Mouse (Mus musculus): Measurements from ENCODE around the gene Defb26.

Defb26 gene

DNA sequence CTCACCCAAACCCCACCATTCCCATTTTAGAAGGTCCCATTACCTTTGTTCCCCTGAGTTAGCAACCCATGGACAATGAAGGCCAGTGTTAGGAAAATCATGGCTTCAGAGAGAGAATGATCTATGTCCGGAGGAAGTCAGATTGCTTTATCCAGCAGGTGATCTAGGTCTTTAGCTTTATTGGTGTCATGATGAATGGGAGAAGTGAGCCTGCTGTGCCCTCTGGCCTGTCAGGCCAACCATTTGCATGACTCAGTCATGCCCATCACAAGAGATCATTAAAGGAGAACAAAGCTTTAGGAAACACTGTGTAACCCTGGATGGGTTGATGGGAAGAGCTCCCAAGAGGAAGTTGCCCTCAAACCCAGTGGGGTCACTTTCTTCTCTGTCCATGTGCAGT lies at the start of gene Defb26:
Gene Defb26, minus strand, starts transcription at position 101 of the 400 bp plus-strand sequence.
- no peak for DNase-seq

GRCm38 (mm10) chr2:152556655-152557054 lies 45.2 kb upstream of the Defb26 start:
- no peak for DNase-seq

DNA sequence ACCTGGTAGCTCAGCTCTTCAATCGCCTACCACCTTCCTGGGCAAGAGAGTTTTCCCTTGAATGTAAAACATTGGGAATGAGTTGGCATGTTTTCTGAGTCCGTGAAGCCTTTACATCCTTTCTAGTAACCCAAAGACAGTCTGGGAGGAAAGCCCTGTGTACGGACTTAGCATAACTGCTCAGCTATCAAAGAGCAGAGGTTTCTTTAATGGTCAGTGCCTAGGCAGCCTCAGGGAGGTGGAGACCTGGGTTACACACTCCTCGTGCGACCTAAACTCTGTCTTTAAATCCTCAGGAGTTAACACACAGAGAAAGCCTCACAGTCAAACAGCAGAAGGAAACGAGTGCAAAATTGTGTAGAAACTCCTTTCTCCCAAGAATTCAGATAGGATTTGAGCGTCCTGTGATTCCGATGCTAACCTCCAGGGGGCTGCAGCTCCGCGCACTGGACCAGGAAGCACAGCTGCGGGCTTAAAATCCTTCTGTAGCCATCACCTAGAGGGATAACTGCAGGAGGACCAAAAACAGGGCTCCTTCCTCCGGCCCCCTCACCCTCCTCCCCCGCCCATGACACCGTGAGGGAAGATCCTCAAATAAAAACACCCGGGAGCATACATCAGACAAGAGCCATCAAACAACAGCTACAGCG lies 42.4 kb upstream of the Defb26 start:
- DNase-seq = no peak

DNA sequence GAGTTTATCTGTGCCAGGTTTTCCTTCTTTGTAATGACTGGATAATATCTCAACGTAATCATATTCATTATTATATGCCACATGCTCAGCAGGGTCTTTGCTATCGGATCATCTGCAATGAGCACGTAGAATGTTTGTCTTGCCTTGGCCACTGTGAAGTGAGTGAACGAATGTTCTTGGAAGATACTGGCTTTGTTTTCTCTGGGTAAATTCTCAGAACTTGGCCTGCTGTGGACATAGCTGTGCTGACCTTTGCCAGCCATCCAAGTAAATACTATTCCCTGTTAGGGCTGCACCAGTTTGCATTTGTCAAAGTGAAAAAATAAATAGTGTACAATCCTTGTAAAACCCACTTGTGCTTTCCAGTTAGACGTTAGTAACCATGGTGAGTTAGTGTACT lies 36.6 kb upstream of the Defb26 start:
- DNase-seq = no peak

DNA sequence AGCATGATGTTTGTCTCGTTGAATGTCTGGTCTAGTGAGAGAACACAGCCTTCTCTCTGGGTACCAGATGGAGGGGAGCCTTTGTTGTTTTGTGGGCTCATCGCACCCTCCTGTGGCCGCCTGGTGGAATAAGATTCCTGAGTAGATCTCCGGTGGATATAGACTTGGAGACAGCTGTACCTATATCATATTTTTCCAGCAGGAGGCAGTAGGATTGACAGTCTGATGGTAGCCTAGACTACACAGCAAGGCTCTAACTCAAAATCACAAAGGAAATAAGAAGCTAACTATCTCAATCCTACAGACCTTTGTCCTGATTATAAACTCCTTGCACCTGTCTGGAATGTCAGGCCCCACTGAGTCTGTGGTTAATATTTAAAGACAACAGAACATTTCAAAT lies 33.2 kb upstream of the Defb26 start:
- DNase-seq = no peak

DNA sequence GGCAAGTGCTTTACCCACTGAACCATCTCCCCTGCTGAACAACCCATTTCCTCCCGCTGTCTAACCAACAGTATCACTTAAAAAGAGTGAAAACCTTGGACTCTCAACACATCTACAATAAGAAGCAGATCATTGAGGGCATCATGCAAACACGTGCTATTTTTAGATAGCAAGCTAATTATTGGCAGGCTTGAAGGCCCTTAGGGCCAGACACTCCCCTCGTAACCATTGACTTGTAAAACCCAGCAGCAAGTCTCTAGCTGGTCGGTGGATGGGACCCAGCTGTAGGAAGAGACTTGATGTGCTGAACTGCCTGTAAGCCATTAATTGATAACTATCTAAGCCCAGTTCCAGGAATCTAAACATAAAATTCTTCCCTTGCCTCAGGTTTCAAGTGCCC lies 32.0 kb upstream of the Defb26 start:
- no peak for DNase-seq

- no peak for DNase-seq
Measured at GRCm38 (mm10) chr2:152542897-152543296, 31.4 kb upstream of the Defb26 start.

DNA sequence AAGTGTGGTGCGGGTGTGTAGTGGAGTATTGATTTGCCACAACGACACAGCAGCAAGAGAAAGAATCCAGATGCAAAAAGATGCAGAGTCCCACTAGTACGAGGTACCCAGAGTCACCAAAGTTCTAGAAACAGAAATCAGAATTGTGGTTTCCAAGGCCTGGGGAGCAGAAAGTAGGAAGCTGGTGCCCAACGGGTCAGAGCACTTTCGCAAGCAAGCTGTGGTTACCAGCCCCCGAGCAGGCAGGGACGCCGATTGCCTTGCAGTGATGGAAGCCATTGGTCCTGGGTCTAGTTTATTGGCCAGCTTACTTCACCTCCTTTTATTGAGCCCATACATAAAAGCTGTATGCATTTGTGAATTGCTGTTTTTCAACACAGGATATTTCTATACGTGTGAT lies 30.5 kb upstream of the Defb26 start:
- no peak for DNase-seq

DNA sequence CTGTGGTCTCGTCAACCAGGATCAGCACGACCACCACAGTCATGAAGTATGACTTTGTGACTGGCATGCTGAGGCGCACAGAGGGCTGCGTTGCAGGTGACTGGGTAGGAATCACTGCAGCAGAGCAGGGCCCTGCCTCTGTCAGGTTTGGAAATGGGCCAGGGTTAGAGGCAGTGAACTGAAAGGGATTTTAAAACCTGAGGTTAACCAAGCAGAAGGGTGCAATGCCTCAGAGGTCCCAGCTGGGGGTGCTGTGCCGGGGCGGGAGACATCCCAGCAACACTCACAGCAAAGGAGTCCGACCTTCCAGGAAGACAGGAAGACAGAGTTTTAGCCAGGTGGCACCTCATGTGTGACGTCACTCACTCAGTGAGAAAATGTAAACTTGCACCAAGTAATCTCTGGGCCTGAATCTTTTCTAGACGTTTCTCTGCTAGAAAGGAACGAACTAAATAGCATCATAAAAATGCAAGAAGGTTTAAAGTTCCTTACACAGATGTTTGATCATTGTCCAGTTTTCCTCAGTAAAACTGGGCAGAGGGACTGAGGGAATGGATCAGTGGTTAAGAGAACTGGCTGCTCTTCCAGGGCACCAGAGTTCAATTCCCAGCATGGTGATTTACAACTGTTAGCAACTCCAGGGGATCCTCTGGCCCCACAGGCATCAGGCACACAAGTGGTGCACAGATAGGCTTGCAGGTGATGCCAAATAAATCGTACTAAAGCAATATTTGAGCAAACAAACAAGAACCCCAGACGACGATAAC lies 28.6 kb upstream of the Defb26 start, which contains the start of gene Defb29:
Gene Defb29, minus strand, starts transcription at position 155 of the 767 bp plus-strand sequence.
- DNase-seq = no peak

- no peak for DNase-seq
Measured at GRCm38 (mm10) chr2:152517981-152518380, 6.5 kb upstream of the Defb26 start, which contains the start of gene Defb28. Defb28 (plus strand) TSS chr2:152518255.

GRCm38 (mm10) chr2:152516084-152516483 lies 4.6 kb upstream of the Defb26 start:
- DNase-seq = no peak

GRCm38 (mm10) chr2:152503950-152504349 lies 7.5 kb downstream of the Defb26 start:
- DNase-seq = no peak

GRCm38 (mm10) chr2:152500863-152501229 lies 10.6 kb downstream of the Defb26 start:
- no peak for DNase-seq

GRCm38 (mm10) chr2:152500204-152500862 lies 11.2 kb downstream of the Defb26 start:
- DNase-seq = no peak

DNA sequence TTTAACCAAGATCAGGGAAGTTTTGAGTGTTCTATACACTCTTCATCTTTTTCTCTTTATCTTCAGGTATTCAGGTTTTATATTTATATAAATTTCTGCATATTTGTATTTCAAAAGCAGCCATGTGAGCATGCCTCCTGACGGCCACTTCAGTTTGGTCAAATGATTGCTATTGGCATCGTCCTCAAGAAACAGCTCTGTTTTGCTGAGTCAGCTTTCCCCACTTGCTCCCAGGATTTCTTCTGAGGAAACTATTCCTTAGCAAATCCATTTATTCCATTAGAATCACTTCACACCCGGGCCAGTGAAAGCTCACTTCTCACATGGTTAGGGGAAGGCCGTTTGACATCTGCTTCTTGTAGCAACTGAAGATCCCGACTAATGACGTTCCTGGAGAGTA lies 13.5 kb downstream of the Defb26 start:
- DNase-seq = no peak

- DNase-seq = no peak
Measured at GRCm38 (mm10) chr2:152493151-152493550, 18.3 kb downstream of the Defb26 start.

DNA sequence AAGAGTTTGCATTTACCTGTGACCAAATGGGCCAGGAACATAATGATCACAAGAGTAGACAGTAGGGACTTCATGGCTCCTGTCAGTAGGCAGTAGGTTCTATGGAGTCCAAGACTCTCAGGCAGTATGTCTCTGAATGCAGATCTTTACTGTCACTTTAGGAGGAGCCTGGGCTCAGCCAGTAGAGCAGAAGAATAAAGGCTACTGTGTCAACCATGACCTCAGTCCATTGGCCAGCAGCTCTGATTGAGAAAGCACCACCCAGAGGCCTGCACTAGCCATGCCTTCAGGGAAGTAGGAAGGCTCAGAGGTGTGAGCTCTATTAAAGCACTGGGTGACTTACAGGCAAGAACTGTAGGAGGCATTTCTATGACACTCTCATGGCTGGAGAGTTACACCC lies 21.5 kb downstream of the Defb26 start, which contains the start of gene Defb22:
Gene Defb22, minus strand, starts transcription at position 101 of the 400 bp plus-strand sequence.
- no peak for DNase-seq

- no peak for DNase-seq
Measured at GRCm38 (mm10) chr2:152487024-152487423, 24.5 kb downstream of the Defb26 start.

DNA sequence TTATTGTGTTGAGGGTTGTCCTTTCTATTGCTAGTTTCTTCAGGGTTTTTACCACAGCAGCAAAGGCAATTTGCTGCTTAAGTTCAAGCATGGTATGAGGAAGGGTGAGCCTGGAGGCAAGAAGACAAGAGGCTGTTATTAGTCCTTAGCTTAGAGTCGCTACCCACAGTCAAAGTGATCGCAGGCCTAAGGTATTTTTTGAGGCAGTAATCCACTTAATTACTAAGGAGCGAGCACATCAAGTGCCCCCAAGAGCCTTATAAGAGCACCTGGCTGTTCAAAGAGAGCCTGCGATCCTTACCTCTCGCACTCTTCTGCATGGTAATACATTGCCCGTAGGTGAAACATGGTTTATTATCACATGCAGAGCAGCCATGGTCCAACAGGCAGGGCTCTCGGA lies 29.8 kb downstream of the Defb26 start:
- DNase-seq = no peak

DNA sequence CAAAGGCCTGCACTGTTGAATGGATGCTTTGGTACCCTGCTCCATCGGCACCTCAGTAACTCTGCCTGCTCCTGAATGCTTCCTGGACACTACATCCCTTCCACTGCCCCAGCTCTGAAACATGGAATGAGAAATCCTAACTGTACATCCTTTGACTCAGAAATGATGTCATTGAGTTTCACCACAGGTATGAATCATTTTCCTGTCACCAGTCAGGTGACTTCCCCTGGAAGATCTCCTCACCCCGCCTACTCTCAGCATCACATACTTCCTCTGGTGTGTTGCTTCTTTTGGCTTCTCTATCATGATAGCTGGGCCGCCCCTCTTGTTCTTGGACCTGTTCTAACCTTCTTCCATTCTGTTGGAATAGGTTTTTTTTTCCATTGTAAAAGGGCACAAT lies 30.6 kb downstream of the Defb26 start:
- DNase-seq = no peak

GRCm38 (mm10) chr2:152476763-152477162 lies 34.7 kb downstream of the Defb26 start, which contains the start of gene Defb20:
Defb20 (plus strand) TSS chr2:152477063.
- no peak for DNase-seq

DNA sequence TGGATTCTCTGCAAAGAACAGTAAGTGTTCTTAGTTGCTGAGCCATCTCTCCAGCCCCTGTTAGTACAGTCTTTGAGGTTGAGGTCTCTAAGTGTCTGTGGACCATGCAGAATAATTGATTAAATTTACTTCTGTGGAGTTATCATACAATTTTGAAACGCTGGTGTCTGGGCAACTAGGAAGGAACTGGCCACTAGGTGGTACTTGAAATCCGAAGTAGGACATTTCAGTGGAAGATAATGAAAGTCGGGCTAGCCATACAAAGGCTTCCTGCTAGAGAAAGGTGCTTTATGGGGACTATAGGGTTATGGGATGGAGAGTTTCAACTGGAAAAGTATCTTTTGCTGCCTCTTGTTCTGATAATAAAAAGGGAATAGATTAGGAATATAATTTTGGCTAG lies 39.1 kb downstream of the Defb26 start:
- no peak for DNase-seq

DNA sequence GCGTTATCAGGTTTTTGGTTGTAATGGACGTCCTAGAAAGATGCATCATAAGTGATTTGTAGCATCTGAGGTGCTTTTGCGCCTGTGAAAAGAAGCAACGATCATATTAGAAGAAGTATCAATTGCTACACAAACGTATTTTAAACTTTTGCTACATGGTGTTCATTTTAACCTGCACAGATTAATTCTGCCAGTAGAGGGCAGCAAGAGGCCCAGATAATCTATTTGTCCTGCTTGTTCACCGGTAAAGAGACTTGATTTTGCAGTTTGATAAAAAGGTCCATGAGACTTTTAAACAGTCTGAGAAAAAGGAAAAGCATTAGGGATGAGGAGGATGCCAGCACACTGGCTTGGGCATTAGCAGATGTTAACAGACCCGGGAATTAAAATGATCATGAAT lies 40.5 kb downstream of the Defb26 start:
- no peak for DNase-seq
